Mouse (Mus musculus) cerebellum, adult 9-10 months (tissue): ENCODE data around the gene Idh1.
"Not testable (repeated sequence)": the region's sequence is repeated elsewhere in the genome, so short reads cannot be mapped to it uniquely, and the experiment has no call there.

Source experiments
- DNase-seq: peaks from one replicate; pipeline ENCODE4 v3.0.0; 2022

The Idh1 gene

GRCm38 (mm10) chr1:65186287-65187073 is at the start of gene Idh1, which contains the start of gene Pikfyve:
TSS of gene Idh1 (minus strand) at chr1:65186500.
TSS of gene Pikfyve (plus strand) at chr1:65186683.
- DNase-seq: peak; percentile 98

GRCm38 (mm10) chr1:65230566-65230965 is 44.3 kb upstream of the Idh1 start:
- DNase-seq: no peak

GRCm38 (mm10) chr1:65229768-65230167 is 43.5 kb upstream of the Idh1 start:
- not testable (repeated sequence) for DNase-seq

GRCm38 (mm10) chr1:65227681-65228080 is 41.4 kb upstream of the Idh1 start:
- DNase-seq: no peak

- DNase-seq: no peak
Measured at GRCm38 (mm10) chr1:65223654-65224053, 37.4 kb upstream of the Idh1 start.

- DNase-seq: no peak
Measured at GRCm38 (mm10) chr1:65217972-65218371, 31.7 kb upstream of the Idh1 start.

- no peak for DNase-seq
Measured at GRCm38 (mm10) chr1:65217567-65217966, 31.3 kb upstream of the Idh1 start.

- peak; percentile 15 for DNase-seq
Measured at GRCm38 (mm10) chr1:65213214-65213613, 26.9 kb upstream of the Idh1 start.

GRCm38 (mm10) chr1:65204299-65204698 is 18.0 kb upstream of the Idh1 start:
- no peak for DNase-seq

GRCm38 (mm10) chr1:65198861-65199260 is 12.6 kb upstream of the Idh1 start:
- DNase-seq: no peak

GRCm38 (mm10) chr1:65198425-65198824 is 12.1 kb upstream of the Idh1 start:
- no peak for DNase-seq

- DNase-seq: no peak
Measured at GRCm38 (mm10) chr1:65193226-65193625, 6.9 kb upstream of the Idh1 start.

GRCm38 (mm10) chr1:65190172-65190571 is 3.9 kb upstream of the Idh1 start:
- DNase-seq: no peak

- no peak for DNase-seq
Measured at GRCm38 (mm10) chr1:65187074-65187430, 752 bp upstream of the Idh1 start.

GRCm38 (mm10) chr1:65185524-65186205 is 635 bp downstream of the Idh1 start:
- DNase-seq: peak; percentile 55

- DNase-seq: peak; percentile 34
Measured at GRCm38 (mm10) chr1:65185011-65185410, 1.3 kb downstream of the Idh1 start.

GRCm38 (mm10) chr1:65183994-65184393 is 2.3 kb downstream of the Idh1 start:
- DNase-seq: no peak

GRCm38 (mm10) chr1:65181459-65181858 is 4.8 kb downstream of the Idh1 start:
- peak; percentile 5 for DNase-seq

- DNase-seq: peak; percentile 81
Measured at GRCm38 (mm10) chr1:65179634-65180249, 6.6 kb downstream of the Idh1 start.

- DNase-seq: peak; percentile 97
Measured at GRCm38 (mm10) chr1:65178902-65179432, 7.3 kb downstream of the Idh1 start.

- peak; percentile 90 for DNase-seq
Measured at GRCm38 (mm10) chr1:65178126-65178901, 8.0 kb downstream of the Idh1 start.

GRCm38 (mm10) chr1:65177452-65177851 is 8.8 kb downstream of the Idh1 start:
- peak; percentile 5 for DNase-seq

GRCm38 (mm10) chr1:65176912-65177311 is 9.4 kb downstream of the Idh1 start:
- DNase-seq: peak; percentile 14
